6 mouse cellular contexts compared by ENCODE assay signal in the genomic region with DNA sequence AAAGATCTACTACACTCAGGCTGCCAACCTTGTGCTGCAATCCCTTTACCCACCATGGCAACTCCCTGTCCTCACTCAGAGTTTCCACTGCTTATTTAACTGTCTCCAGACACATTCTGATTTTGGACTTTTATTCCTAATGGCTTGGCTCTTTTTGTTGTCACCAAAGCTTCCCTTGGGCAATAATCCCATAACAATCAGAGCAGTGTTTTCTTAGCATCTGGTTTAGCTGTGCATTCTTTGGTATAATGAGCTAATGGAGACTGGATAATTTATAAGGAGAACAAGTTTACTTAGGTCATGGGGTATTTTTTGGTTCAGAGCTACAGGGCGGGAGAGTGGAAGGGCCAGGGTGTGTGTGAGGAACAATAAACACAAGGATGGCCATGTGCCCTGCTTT.
"Had no signal": no experiment of that assay in that cellular context is flagged by ENCODE, and none has a peak within 500 bp of the region (broad histone marks: within the 10 kb centered on the region; RNA-seq: fewer than 3 reads in every experiment).

No protein-coding gene starts in this region.

- DNase-seq: liver, postnatal 0 days; lung, embryonic 14.5 days; right cerebral cortex, postnatal 14 days; thymus, adult 2 months; thymus, postnatal 25 days; thymus, postnatal 4 days had no signal
